Mouse (Mus musculus): ENCODE measurements around the gene Tnp2.

The Tnp2 gene

DNA sequence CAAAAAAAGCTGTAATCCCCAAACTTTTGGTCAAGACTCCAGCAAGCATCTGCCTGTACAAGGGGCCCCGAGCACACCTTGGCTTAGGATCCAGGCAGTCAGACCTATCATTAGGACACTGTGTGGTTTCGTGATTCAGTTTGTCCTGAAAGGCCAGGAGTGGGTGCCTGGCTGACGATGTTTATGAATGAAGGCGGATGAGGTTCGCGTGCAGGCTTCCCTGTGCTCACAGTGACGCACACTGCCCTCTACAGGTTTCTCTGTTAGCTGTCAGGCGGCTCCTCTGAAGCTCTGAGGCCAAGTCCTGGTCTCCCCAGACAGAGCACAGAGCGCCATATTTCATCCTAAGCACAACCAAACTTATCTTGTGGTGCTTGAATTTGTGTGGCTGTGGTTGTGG, 2.2 kb downstream of the Tnp2 start:
- H3K4me3 ChIP-seq (replicated peaks; ENCODE audit: low read length) = peak overlapping the region; percentile 86
- TF ChIP-seq CTCF (conservative IDR thresholded peaks at IDR 0.05; ENCODE audit: low read length) = peak; percentile 66
- TF ChIP-seq NANOG (IDR thresholded peaks at IDR 0.05; ENCODE audit: borderline replicate concordance, low read length) = no peak
- peaks cover 60% of the 10 kb centered on the region for H3K27me3 ChIP-seq (ENCODE audit: insufficient read depth, low read length)
- H3K9me3 ChIP-seq (ENCODE audit: low read length) = no peaks in the 10 kb centered on the region
- H3K36me3 ChIP-seq (ENCODE audit: insufficient read depth, low read length) = peaks cover 3% of the 10 kb centered on the region; the same call in 1 of the 2 replicates
- H3K4me1 ChIP-seq (replicated peaks; ENCODE audit: low read depth, low read length) = peaks cover 62% of the 10 kb centered on the region

- no peak for TF ChIP-seq CTCF (conservative IDR thresholded peaks at IDR 0.05; ENCODE audit: low read length)
- TF ChIP-seq NANOG (IDR thresholded peaks at IDR 0.05; ENCODE audit: borderline replicate concordance, low read length) = no peak
- no peak for TF ChIP-seq POU5F1 (IDR thresholded peaks at IDR 0.05; ENCODE audit: borderline replicate concordance, low read length)
- Histone ChIP-seq H3K27me3 (ENCODE audit: insufficient read depth, low read length) (peaks cover 60% of the 10 kb centered on the region), H3K4me1 (replicated peaks; ENCODE audit: low read depth, low read length) (peaks cover 60% of the 10 kb centered on the region), H3K9me3 (ENCODE audit: low read length) (no peaks in the 10 kb centered on the region), H3K36me3 (ENCODE audit: insufficient read depth, low read length) (peaks cover 3% of the 10 kb centered on the region; the same call in 1 of the 2 replicates), H3K4me3 (replicated peaks; ENCODE audit: low read length) (peak within 1 kb of the TSS; percentile 86)
Measured at GRCm38 (mm10) chr16:10785371-10786231, 2.9 kb downstream of the Tnp2 start, which contains the start of gene Socs1. TSS of gene Socs1 (minus strand) at chr16:10785536.

- Histone ChIP-seq H3K36me3 (ENCODE audit: insufficient read depth, low read length) (peaks cover 3% of the 10 kb centered on the region; the same call in 1 of the 2 replicates), H3K4me1 (replicated peaks; ENCODE audit: low read depth, low read length) (peaks cover 59% of the 10 kb centered on the region), H3K4me3 (replicated peaks; ENCODE audit: low read length) (peak overlapping the region; percentile 86), H3K9me3 (ENCODE audit: low read length) (no peaks in the 10 kb centered on the region), H3K27me3 (ENCODE audit: insufficient read depth, low read length) (peaks cover 58% of the 10 kb centered on the region)
- no peak for TF ChIP-seq NANOG (IDR thresholded peaks at IDR 0.05; ENCODE audit: borderline replicate concordance, low read length)
- TF ChIP-seq POU5F1 (IDR thresholded peaks at IDR 0.05; ENCODE audit: borderline replicate concordance, low read length) = no peak
- TF ChIP-seq CTCF (conservative IDR thresholded peaks at IDR 0.05; ENCODE audit: low read length) = no peak
Measured at GRCm38 (mm10) chr16:10784793-10785370, 3.6 kb downstream of the Tnp2 start.

DNA sequence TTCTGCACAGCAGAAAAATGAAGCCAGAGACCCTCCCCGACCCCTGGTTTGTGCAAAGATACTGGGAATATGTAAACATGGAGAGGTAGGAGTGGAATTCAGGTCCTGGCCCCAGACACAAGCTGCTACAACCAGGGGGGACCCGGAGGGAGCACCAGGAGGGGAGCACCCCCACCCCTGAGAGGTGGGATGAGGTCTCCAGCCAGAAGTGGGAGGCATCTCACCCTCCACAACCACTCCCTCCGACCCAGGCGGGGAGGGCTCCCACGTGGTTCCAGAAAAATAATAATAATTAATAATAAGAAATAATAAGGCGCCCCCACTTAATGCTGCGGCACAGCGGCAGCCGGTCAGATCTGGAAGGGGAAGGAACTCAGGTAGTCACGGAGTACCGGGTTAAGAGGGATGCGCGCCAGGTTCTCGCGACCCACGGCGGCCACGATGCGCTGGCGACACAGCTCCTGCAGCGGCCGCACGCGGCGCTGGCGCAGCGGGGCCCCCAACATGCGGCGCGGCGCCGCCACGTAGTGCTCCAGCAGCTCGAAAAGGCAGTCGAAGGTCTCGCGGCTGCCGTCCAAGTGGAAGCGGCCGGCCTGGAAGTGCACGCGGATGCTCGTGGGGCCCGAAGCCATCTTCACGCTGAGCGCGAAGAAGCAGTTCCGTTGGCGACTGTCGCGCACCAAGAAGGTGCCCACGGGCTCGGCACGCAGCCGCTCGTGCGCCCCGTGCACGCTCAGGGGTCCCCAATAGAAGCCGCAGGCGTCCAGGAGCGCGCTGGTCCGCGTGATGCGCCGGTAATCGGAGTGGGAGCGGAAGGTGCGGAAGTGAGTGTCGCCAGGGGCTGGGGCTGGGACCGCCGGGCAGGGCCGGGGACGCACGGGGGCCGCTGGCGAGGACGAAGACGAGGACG, 4.3 kb downstream of the Tnp2 start:
- Histone ChIP-seq H3K27me3 (ENCODE audit: insufficient read depth, low read length) (peaks cover 51% of the 10 kb centered on the region), H3K36me3 (ENCODE audit: insufficient read depth, low read length) (peaks cover 3% of the 10 kb centered on the region; the same call in 1 of the 2 replicates), H3K9me3 (ENCODE audit: low read length) (no peaks in the 10 kb centered on the region), H3K4me3 (replicated peaks; ENCODE audit: low read length) (peak overlapping the region; percentile 86), H3K4me1 (replicated peaks; ENCODE audit: low read depth, low read length) (peaks cover 59% of the 10 kb centered on the region)
- TF ChIP-seq POU5F1 (IDR thresholded peaks at IDR 0.05; ENCODE audit: borderline replicate concordance, low read length) = no peak
- TF ChIP-seq CTCF (conservative IDR thresholded peaks at IDR 0.05; ENCODE audit: low read length) = no peak
- TF ChIP-seq NANOG (IDR thresholded peaks at IDR 0.05; ENCODE audit: borderline replicate concordance, low read length) = no peak

DNA sequence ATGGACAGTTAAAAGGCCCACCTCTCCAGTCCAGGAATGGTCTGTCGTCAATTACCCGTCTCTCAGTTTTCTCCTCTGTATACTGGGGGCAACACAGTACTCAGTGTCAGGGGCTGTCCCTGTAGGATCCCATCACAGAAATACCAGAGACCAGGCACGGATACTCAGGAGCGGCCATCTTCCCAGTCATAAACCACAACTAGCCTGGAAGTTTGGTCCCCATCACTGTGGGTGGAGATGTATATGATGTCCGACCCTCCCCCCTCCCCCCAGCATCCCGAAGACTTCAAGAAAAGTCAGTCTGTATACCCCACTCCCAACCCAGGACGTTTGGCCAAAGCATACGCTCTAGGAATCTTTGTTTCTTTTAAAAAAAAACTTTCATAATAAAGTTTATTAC, 5.0 kb downstream of the Tnp2 start:
- TF ChIP-seq NANOG (IDR thresholded peaks at IDR 0.05; ENCODE audit: borderline replicate concordance, low read length) (no peak), POU5F1 (IDR thresholded peaks at IDR 0.05; ENCODE audit: borderline replicate concordance, low read length) (no peak), CTCF (conservative IDR thresholded peaks at IDR 0.05; ENCODE audit: low read length) (no peak)
- peaks cover 3% of the 10 kb centered on the region; the same call in 1 of the 2 replicates for H3K36me3 ChIP-seq (ENCODE audit: insufficient read depth, low read length)
- H3K9me3 ChIP-seq (ENCODE audit: low read length) = no peaks in the 10 kb centered on the region
- H3K4me1 ChIP-seq (replicated peaks; ENCODE audit: low read depth, low read length) = peaks cover 56% of the 10 kb centered on the region
- peaks cover 45% of the 10 kb centered on the region for H3K27me3 ChIP-seq (ENCODE audit: insufficient read depth, low read length)
- H3K4me3 ChIP-seq (replicated peaks; ENCODE audit: low read length) = peak overlapping the region; percentile 86; the same call in 1 of the 2 replicates

DNA sequence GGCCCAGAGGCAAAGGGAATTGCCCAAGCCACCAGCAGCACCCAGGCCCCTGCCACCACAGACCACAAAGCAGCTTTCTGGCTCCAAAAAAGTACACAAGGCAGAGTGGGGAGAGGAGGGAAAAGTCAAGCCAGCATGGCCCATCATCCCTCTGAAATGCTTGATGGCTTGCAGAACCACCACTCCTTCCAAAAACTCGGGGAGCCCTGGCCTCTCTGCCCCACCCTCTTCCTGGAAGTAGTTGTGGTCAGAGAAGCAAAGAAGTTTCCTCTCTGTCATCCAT, 5.4 kb downstream of the Tnp2 start:
- peaks cover 43% of the 10 kb centered on the region for H3K27me3 ChIP-seq (ENCODE audit: insufficient read depth, low read length)
- H3K36me3 ChIP-seq (ENCODE audit: insufficient read depth, low read length) = peaks cover 3% of the 10 kb centered on the region; the same call in 1 of the 2 replicates
- no peak for TF ChIP-seq NANOG (IDR thresholded peaks at IDR 0.05; ENCODE audit: borderline replicate concordance, low read length)
- TF ChIP-seq POU5F1 (IDR thresholded peaks at IDR 0.05; ENCODE audit: borderline replicate concordance, low read length) = no peak
- TF ChIP-seq CTCF (conservative IDR thresholded peaks at IDR 0.05; ENCODE audit: low read length) = no peak
- no peak overlapping the region for H3K4me3 ChIP-seq (replicated peaks; ENCODE audit: low read length)
- H3K4me1 ChIP-seq (replicated peaks; ENCODE audit: low read depth, low read length) = peaks cover 52% of the 10 kb centered on the region
- no peaks in the 10 kb centered on the region for H3K9me3 ChIP-seq (ENCODE audit: low read length)

DNA sequence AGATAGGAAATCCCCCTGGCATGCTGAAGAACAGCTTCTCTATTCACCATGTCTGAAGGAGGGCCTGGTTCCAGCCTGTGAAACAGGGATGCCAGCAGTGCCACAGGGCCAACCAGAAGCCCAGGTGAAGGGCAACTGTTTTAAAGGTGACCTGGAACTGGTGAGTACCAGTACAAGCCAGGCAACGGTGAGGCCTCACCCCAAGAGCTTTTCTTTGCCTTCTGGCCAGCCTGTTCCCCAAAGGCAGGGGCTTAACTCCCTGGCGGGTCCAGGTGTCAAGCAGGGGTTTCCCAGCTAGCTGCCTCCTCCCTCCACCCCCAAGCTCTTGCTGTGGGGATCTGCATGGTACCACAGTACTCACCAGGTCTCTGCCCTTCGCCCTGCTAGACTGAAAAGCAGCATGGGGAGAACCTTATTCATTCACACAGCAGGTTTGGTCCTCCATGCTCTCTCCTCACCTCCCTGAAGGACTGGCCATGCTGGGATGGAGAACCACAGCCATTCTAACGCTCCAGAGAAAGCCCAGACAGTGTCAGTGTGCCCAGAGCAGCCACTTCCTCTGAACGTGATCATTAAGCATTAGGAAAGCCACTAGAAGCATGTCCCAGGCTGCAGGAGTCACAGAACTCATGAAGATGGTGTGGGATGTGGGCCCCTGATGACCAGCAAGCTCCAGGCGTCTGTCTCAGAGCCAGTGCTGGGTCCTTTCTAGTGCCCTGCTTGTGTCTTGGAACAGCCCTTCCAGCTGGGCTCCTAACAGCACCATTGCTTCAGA, 5.9 kb downstream of the Tnp2 start:
- Histone ChIP-seq H3K4me1 (replicated peaks; ENCODE audit: low read depth, low read length) (peaks cover 47% of the 10 kb centered on the region), H3K4me3 (replicated peaks; ENCODE audit: low read length) (no peak overlapping the region), H3K9me3 (ENCODE audit: low read length) (no peaks in the 10 kb centered on the region), H3K36me3 (ENCODE audit: insufficient read depth, low read length) (peaks cover 3% of the 10 kb centered on the region; the same call in 1 of the 2 replicates), H3K27me3 (ENCODE audit: insufficient read depth, low read length) (peaks cover 43% of the 10 kb centered on the region)
- TF ChIP-seq POU5F1 (IDR thresholded peaks at IDR 0.05; ENCODE audit: borderline replicate concordance, low read length) (no peak), CTCF (conservative IDR thresholded peaks at IDR 0.05; ENCODE audit: low read length) (no peak), NANOG (IDR thresholded peaks at IDR 0.05; ENCODE audit: borderline replicate concordance, low read length) (no peak)
